Mouse (Mus musculus): ENCODE measurements around the gene Chek2. TPM values are rescaled to one million over a fixed set of nuclear protein-coding genes. Genes with fewer than 3 reads are reported as not detected.

Gene Chek2
- total and polyA plus RNA-seq, 3 experiments, result 2.6 to 3.4 (median 3.1) TPM

GRCm38 (mm10) chr5:110808821-110809666, 30.7 kb upstream of the Chek2 start:
- Histone ChIP-seq H3K27me3 (ENCODE audit: control insufficient read depth, insufficient read depth, low read length) (no peaks in the 10 kb centered on the region), H3K79me2 (replicated peaks; ENCODE audit: control insufficient read depth, insufficient read depth, low read length) (peaks cover 3% of the 10 kb centered on the region), H3K36me3 (ENCODE audit: control insufficient read depth, insufficient read depth, low read length) (peaks cover 5% of the 10 kb centered on the region), H3K4me1 (ENCODE audit: control insufficient read depth, insufficient read depth, low read length) (peaks cover 13% of the 10 kb centered on the region), H3K4me3 (peak overlapping the region; percentile 91), H3K9ac (ENCODE audit: low read depth, low read length) (peak overlapping the region; percentile 99), H3K27ac (peak overlapping the region; percentile 83)
- DNase-seq, result peak; percentile 39 to 64
- intact Hi-C loops (cut with DNase I), result loop anchor here (2.0 kb wide), 1 partner anchor 38 kb away; the partner anchor contains the start of gene Ep400
- 1% methylated on average over 27 of the region's 27 CpGs for WGBS
- no peak for TF ChIP-seq CTCF (IDR thresholded peaks at IDR 0.05)
- TF ChIP-seq POLR2A (IDR thresholded peaks at IDR 0.05; ENCODE audit: insufficient read depth, low read depth, low read length), result no peak
- no peak for TF ChIP-seq EP300 (IDR thresholded peaks at IDR 0.05; ENCODE audit: insufficient read depth, low read depth, low read length)

GRCm38 (mm10) chr5:110809667-110810325, 30.0 kb upstream of the Chek2 start, which contains the start of gene Ulk1:
TSS of gene Ulk1 (minus strand) at chr5:110810097.
- peak; percentile 99 to 100 for DNase-seq
- peaks cover 3% of the 10 kb centered on the region; the same call in 1 of the 2 replicates for H3K79me2 ChIP-seq (replicated peaks; ENCODE audit: control insufficient read depth, insufficient read depth, low read length)
- peak within 1 kb of the TSS; percentile 91 for H3K4me3 ChIP-seq
- peaks cover 13% of the 10 kb centered on the region for H3K4me1 ChIP-seq (ENCODE audit: control insufficient read depth, insufficient read depth, low read length)
- under 1% methylated on average over 80 of the region's 80 CpGs for WGBS
- peaks cover 5% of the 10 kb centered on the region for H3K36me3 ChIP-seq (ENCODE audit: control insufficient read depth, insufficient read depth, low read length)
- intact Hi-C loops (cut with DNase I), result loop anchor here (2.0 kb wide), 2 partner anchors 31 to 39 kb away; partner anchors contain the start of gene Ep400
- TF ChIP-seq EP300 (IDR thresholded peaks at IDR 0.05; ENCODE audit: insufficient read depth, low read depth, low read length) (0 out of 2 replicates have a peak, but pooled peaks have one; percentile 22), POLR2A (IDR thresholded peaks at IDR 0.05; ENCODE audit: insufficient read depth, low read depth, low read length) (peak; percentile 96), CTCF (IDR thresholded peaks at IDR 0.05) (no peak)
- H3K27me3 ChIP-seq (ENCODE audit: control insufficient read depth, insufficient read depth, low read length), result no peaks in the 10 kb centered on the region
- peak within 1 kb of the TSS; percentile 99 for H3K9ac ChIP-seq (ENCODE audit: low read depth, low read length)
- H3K27ac ChIP-seq, result peak within 1 kb of the TSS; percentile 83

DNA sequence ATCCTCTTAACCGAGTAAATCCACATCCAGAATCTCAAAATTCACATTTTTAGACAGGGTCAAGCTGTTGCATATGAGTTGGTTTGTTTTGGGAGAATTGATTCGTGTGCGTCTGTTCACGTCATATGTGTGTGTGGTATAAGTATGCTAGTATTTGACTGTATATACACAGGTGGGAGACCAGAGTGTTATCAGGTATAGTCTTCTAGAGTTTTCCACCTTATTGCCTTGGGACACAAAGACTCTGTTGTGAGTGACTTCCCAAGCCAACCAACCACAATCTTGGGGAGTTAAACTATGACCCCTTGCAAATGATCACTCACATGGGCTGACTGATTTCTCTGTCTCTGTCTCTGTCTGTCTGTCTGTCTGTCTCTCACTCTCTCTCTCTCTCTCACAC, 15.4 kb upstream of the Chek2 start:
- H3K4me1 ChIP-seq (ENCODE audit: control insufficient read depth, insufficient read depth, low read length), result no peaks in the 10 kb centered on the region
- 86% methylated on average over 4 of the region's 4 CpGs for WGBS
- intact Hi-C loops (cut with DNase I), result no loop called here
- TF ChIP-seq POLR2A (IDR thresholded peaks at IDR 0.05; ENCODE audit: insufficient read depth, low read depth, low read length), result no peak
- TF ChIP-seq CTCF (IDR thresholded peaks at IDR 0.05), result no peak
- TF ChIP-seq EP300 (IDR thresholded peaks at IDR 0.05; ENCODE audit: insufficient read depth, low read depth, low read length), result no peak
- no peaks in the 10 kb centered on the region for H3K79me2 ChIP-seq (replicated peaks; ENCODE audit: control insufficient read depth, insufficient read depth, low read length)
- no peaks in the 10 kb centered on the region for H3K27me3 ChIP-seq (ENCODE audit: control insufficient read depth, insufficient read depth, low read length)
- H3K9ac ChIP-seq (ENCODE audit: low read depth, low read length), result no peak overlapping the region
- H3K4me3 ChIP-seq, result no peak overlapping the region
- no peak for DNase-seq
- H3K36me3 ChIP-seq (ENCODE audit: control insufficient read depth, insufficient read depth, low read length), result no peaks in the 10 kb centered on the region
- H3K27ac ChIP-seq, result no peak overlapping the region

DNA sequence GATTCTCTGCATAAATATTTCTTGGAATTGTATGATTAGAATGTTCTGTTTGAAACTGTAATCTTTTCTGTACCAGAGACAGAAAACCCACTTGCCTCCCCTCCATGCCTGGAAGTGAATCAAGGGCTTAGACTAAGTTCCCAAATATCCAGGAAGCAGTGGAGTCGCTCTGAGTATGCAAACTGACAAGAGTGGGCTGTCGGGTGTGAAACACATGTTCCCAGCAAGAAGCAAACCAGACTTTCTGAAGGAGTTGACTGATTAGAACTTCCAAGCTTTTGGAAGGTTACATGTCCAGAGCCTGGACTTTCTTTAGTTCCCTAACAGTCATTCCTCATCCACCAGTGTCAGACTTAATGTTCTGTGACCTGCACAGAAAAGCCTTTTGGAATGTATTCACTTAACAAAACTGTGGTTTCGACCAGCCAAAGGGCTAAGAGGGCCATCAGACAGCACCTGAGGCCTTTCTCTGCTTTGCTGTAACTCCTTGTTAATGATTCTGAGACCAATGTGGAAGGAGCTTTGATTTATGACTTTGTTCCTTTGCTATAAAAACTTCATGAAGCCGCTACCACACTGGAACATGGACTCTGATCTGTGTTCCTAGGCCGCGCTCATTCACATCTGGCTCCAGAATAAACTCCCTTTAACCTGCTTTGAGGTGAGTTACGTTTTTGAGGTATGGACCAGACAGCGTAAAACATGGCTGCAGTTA, 12.8 kb upstream of the Chek2 start:
- no peaks in the 10 kb centered on the region for H3K79me2 ChIP-seq (replicated peaks; ENCODE audit: control insufficient read depth, insufficient read depth, low read length)
- TF ChIP-seq EP300 (IDR thresholded peaks at IDR 0.05; ENCODE audit: insufficient read depth, low read depth, low read length) (no peak), POLR2A (IDR thresholded peaks at IDR 0.05; ENCODE audit: insufficient read depth, low read depth, low read length) (no peak)
- intact Hi-C loops (cut with DNase I), result no loop called here
- DNase-seq, result no peak
- no peaks in the 10 kb centered on the region for H3K36me3 ChIP-seq (ENCODE audit: control insufficient read depth, insufficient read depth, low read length)
- WGBS, result 84% methylated on average over 8 of the region's 8 CpGs
- H3K27me3 ChIP-seq (ENCODE audit: control insufficient read depth, insufficient read depth, low read length), result no peaks in the 10 kb centered on the region
- no peaks in the 10 kb centered on the region for H3K4me1 ChIP-seq (ENCODE audit: control insufficient read depth, insufficient read depth, low read length)
- no peak overlapping the region for H3K27ac ChIP-seq
- H3K9ac ChIP-seq (ENCODE audit: low read depth, low read length), result no peak overlapping the region
- no peak overlapping the region for H3K4me3 ChIP-seq

- H3K4me1 ChIP-seq (ENCODE audit: control insufficient read depth, insufficient read depth, low read length), result no peaks in the 10 kb centered on the region
- no peak for DNase-seq
- H3K4me3 ChIP-seq, result no peak overlapping the region
- WGBS, result 91% methylated on average over 5 of the region's 5 CpGs
- H3K36me3 ChIP-seq (ENCODE audit: control insufficient read depth, insufficient read depth, low read length), result no peaks in the 10 kb centered on the region
- no peak overlapping the region for H3K9ac ChIP-seq (ENCODE audit: low read depth, low read length)
- TF ChIP-seq EP300 (IDR thresholded peaks at IDR 0.05; ENCODE audit: insufficient read depth, low read depth, low read length), result no peak
- TF ChIP-seq CTCF (IDR thresholded peaks at IDR 0.05), result no peak
- no peak for TF ChIP-seq POLR2A (IDR thresholded peaks at IDR 0.05; ENCODE audit: insufficient read depth, low read depth, low read length)
- no peaks in the 10 kb centered on the region for H3K27me3 ChIP-seq (ENCODE audit: control insufficient read depth, insufficient read depth, low read length)
- intact Hi-C loops (cut with DNase I), result no loop called here
- no peak overlapping the region for H3K27ac ChIP-seq
- no peaks in the 10 kb centered on the region for H3K79me2 ChIP-seq (replicated peaks; ENCODE audit: control insufficient read depth, insufficient read depth, low read length)
These were observed 12.2 kb upstream of the Chek2 start for GRCm38 (mm10) chr5:110827576-110827975.
